Mouse (Mus musculus) forebrain, embryonic 10.5 days (tissue): ENCODE measurements at regions not wholly inside any gene's neighbourhood (a gene's known extent, or its start where the extent isn't known, plus 50 kb on each side); places are given as distances from the start of the nearest gene placed in this dataset.

Experiments used
- DNase-seq: peaks from one replicate; pipeline ENCODE4 v3.0.0-alpha.2; 2017; ENCODE audit warnings: low spot score; ENCODE audit errors: extremely low spot score
- H3K27ac ChIP-seq: fragments of 300-500 bp; sonication (generic); 2 replicates; pipeline ENCODE4 v1.5.1; 2016; ENCODE audit warnings: mild to moderate bottlenecking
- H3K27me3 ChIP-seq: fragments of 300-500 bp; sonication (generic); 2 replicates; pipeline ENCODE4 v1.6.1; 2016; ENCODE audit warnings: mild to moderate bottlenecking; ENCODE audit not compliant: poor library complexity, severe bottlenecking
- H3K36me3 ChIP-seq: fragments of 300-500 bp; sonication (generic); replicated peaks from 2 replicates; pipeline ENCODE4 v1.6.1; 2016; ENCODE audit warnings: mild to moderate bottlenecking, moderate library complexity
- H3K4me1 ChIP-seq: fragments of 300-500 bp; sonication (generic); 2 replicates; pipeline ENCODE4 v1.6.1; 2016
- H3K4me3 ChIP-seq: fragments of 300-500 bp; sonication (generic); 2 replicates; pipeline ENCODE4 v1.5.1; 2016; ENCODE audit warnings: mild to moderate bottlenecking, moderate library complexity
- H3K9me3 ChIP-seq: fragments of 300-500 bp; sonication (generic); 2 replicates; pipeline ENCODE4 v1.6.1; 2016; ENCODE audit warnings: mild to moderate bottlenecking, moderate library complexity
- WGBS: fragments of 180-500 bp; shearing (Covaris S2); methylation state at CpG from one replicate; pipeline ENCODE4 v1.1.7; 2016; 5-methylcytosine and 5-hydroxymethylcytosine counted together

DNA sequence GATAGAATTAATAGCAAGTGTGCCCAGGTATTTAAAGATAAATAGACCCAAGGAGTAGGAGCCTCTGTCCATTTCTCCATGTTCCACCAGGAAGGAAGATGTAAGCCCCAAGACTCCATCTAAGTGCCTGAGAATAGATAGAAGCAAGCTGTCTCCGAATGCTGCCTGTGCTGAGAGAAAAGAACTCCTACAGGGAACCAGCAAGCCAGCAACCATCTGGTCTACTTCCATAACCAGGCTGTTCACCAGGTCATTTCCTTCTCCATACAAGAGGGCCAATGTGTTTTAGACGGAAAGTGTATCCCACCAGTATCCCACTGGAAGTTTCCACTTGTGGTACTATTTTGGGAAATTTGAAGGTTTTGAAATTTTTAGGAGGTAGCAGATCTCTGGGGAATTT is 418.4 kb upstream of the Camk1g start:
- 89% methylated on average over 2 of the region's 2 CpGs for WGBS
- Histone ChIP-seq H3K4me1 (peaks cover 18% of the 10 kb centered on the region), H3K9me3 (no peaks in the 10 kb centered on the region), H3K27ac (no peak overlapping the region), H3K36me3 (no peaks in the 10 kb centered on the region), H3K27me3 (peaks cover 44% of the 10 kb centered on the region), H3K4me3 (no peak overlapping the region)
- no peak for DNase-seq

DNA sequence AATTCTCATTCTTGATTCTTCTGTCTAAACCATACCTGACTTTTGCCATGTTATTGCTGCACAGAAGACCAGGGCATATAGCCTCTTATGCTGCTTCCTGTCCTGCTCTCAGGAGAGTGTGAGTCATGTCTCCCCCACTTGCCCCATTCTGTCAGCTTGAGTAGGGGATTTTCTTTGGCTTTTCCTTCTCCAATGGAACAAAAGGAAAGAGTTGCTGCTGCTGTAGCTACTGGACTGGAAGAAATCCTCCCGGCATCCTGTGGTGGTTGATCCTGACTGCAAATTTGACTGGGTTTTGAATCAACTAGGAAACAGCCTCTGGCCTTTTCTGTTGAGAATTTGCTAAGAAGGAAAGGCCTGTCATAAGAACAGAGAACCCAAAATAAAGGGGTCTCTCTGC is 417.3 kb upstream of the Camk1g start:
- no peak for DNase-seq
- WGBS: 3% methylated on average over 1 of the region's 1 CpGs
- H3K36me3 ChIP-seq: no peaks in the 10 kb centered on the region

DNA sequence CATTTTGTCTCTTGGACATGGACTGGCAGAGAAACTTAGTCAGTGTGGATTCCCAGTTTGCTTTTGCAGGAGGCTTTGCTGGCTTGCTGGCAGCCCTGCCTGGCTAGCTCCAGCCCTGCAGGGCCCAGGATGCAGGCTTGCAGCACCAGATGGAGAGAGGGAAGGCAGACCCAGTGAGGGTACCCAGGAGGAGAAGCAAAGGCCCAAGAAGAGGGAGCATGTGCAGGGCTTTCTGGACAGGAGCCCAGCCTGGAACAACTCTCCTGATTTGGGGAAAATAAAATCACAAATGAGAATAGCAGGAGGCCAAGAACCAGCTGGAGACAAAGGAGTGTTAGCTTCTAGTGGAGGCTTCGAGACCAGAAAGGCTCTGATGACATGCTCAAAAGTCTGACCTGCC is 414.9 kb upstream of the Camk1g start:
- Histone ChIP-seq H3K4me3 (no peak overlapping the region), H3K9me3 (no peaks in the 10 kb centered on the region), H3K4me1 (peaks cover 25% of the 10 kb centered on the region), H3K27ac (no peak overlapping the region), H3K36me3 (no peaks in the 10 kb centered on the region), H3K27me3 (peaks cover 66% of the 10 kb centered on the region)
- no peak for DNase-seq
- whole genome bisulfite sequencing: 89% methylated on average over 1 of the region's 1 CpGs

More for the DNA sequence above, 417.3 kb upstream of the Camk1g start:
- Histone ChIP-seq H3K9me3 (no peaks in the 10 kb centered on the region), H3K4me3 (no peak overlapping the region), H3K27ac (no peak overlapping the region), H3K4me1 (peaks cover 18% of the 10 kb centered on the region), H3K27me3 (peaks cover 55% of the 10 kb centered on the region)

DNA sequence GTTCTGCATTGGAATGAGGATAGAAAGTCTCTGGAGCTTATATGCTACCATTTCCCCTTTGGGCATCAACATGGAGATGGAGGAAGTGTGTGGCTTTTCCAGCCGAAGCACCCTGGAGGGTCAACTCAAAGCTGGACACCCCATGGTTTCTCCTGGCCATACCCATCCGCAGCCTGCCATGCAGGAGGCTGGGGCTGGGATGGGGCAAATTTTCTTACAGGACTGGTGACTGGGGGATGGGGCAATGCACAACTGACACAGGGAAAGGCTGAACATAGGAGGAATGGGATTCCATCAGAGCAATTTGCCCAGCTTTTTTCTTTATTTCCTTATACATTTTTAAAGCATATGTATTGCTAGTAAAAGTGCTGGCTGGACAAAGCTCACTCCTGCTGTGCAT is 414.4 kb upstream of the Camk1g start:
- Histone ChIP-seq H3K27me3 (peaks cover 66% of the 10 kb centered on the region), H3K4me1 (peaks cover 28% of the 10 kb centered on the region), H3K4me3 (no peak overlapping the region), H3K9me3 (no peaks in the 10 kb centered on the region), H3K36me3 (no peaks in the 10 kb centered on the region), H3K27ac (no peak overlapping the region)
- no peak for DNase-seq
- 72% methylated on average over 2 of the region's 2 CpGs for WGBS

DNA sequence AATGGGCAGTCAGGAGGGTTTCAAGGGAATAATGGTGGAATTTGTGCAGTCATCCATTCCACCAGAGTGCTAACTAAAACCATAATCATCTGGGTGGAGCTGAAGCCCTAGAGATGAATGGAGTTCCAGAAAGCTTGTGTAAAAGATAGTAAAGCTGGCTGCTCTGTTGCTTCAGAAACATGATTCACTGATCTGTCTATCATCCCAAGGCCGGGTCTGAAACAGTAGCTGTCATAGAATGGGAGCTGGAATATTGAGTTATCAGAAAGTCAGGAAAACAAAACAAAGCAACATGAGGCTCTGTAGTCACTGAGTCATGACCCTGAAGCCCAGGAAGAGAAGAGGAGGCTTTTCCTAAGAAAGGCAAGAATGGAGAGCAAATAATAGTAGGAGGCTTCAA is 408.1 kb upstream of the Camk1g start:
- no peak for DNase-seq
- Histone ChIP-seq H3K27me3 (peaks cover 39% of the 10 kb centered on the region), H3K4me1 (peaks cover 25% of the 10 kb centered on the region), H3K27ac (no peak overlapping the region), H3K36me3 (no peaks in the 10 kb centered on the region), H3K4me3 (no peak overlapping the region), H3K9me3 (no peaks in the 10 kb centered on the region)
- 57% methylated on average over 1 of the region's 1 CpGs for WGBS

GRCm38 (mm10) chr1:193769546-193769945 is 399.4 kb upstream of the Camk1g start:
- H3K36me3 ChIP-seq: no peaks in the 10 kb centered on the region
- 85% methylated on average over 4 of the region's 4 CpGs for WGBS
- H3K27me3 ChIP-seq: no peaks in the 10 kb centered on the region
- no peaks in the 10 kb centered on the region for H3K4me1 ChIP-seq
- H3K9me3 ChIP-seq: no peaks in the 10 kb centered on the region
- no peak overlapping the region for H3K27ac ChIP-seq
- no peak overlapping the region for H3K4me3 ChIP-seq
- DNase-seq: no peak

GRCm38 (mm10) chr1:193764103-193764502 is 394.0 kb upstream of the Camk1g start:
- no peak overlapping the region for H3K4me3 ChIP-seq
- H3K27me3 ChIP-seq: no peaks in the 10 kb centered on the region
- H3K4me1 ChIP-seq: no peaks in the 10 kb centered on the region
- no peak for DNase-seq
- no peaks in the 10 kb centered on the region for H3K36me3 ChIP-seq
- no peak overlapping the region for H3K27ac ChIP-seq
- H3K9me3 ChIP-seq: no peaks in the 10 kb centered on the region

GRCm38 (mm10) chr1:193751819-193752251 is 381.7 kb upstream of the Camk1g start:
- no peaks in the 10 kb centered on the region for H3K9me3 ChIP-seq
- no peaks in the 10 kb centered on the region for H3K36me3 ChIP-seq
- DNase-seq: no peak
- no peaks in the 10 kb centered on the region for H3K27me3 ChIP-seq
- H3K27ac ChIP-seq: no peak overlapping the region
- H3K4me1 ChIP-seq: no peaks in the 10 kb centered on the region
- no peak overlapping the region for H3K4me3 ChIP-seq
- WGBS: 64% methylated on average over 4 of the region's 4 CpGs

GRCm38 (mm10) chr1:193750929-193751328 is 380.8 kb upstream of the Camk1g start:
- 74% methylated on average over 4 of the region's 4 CpGs for WGBS
- no peak for DNase-seq

GRCm38 (mm10) chr1:193747426-193747960 is 377.4 kb upstream of the Camk1g start:
- H3K9me3 ChIP-seq: no peaks in the 10 kb centered on the region
- H3K36me3 ChIP-seq: no peaks in the 10 kb centered on the region
- WGBS: 78% methylated on average over 6 of the region's 6 CpGs
- H3K27ac ChIP-seq: no peak overlapping the region
- H3K27me3 ChIP-seq: no peaks in the 10 kb centered on the region
- no peak for DNase-seq
- no peaks in the 10 kb centered on the region for H3K4me1 ChIP-seq
- no peak overlapping the region for H3K4me3 ChIP-seq

More at GRCm38 (mm10) chr1:193750929-193751328, 380.8 kb upstream of the Camk1g start:
- Histone ChIP-seq H3K27me3 (no peaks in the 10 kb centered on the region), H3K4me1 (no peaks in the 10 kb centered on the region), H3K9me3 (no peaks in the 10 kb centered on the region), H3K4me3 (no peak overlapping the region), H3K27ac (no peak overlapping the region), H3K36me3 (no peaks in the 10 kb centered on the region)

DNA sequence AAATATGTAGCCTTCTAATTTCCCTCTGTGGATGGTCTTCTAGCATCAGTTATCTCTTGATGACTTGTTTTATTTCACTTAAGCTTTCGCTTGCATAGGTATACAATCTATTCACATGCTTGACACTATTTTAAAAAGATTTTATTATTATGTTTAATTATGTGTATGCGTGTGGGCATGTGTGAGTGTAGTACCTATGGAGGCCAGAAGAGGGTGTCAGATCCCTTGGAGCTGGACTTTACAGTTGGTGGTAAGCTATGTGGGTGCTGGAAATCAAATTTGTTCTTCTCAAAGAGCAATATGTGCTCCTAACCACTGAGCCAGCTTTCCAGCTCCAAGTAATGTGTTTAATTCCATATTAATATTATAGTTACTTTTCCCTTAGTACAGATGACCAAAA is 372.6 kb upstream of the Camk1g start:
- no peak overlapping the region for H3K27ac ChIP-seq
- no peaks in the 10 kb centered on the region for H3K27me3 ChIP-seq
- 91% methylated on average over 2 of the region's 2 CpGs for WGBS
- H3K9me3 ChIP-seq: no peaks in the 10 kb centered on the region
- DNase-seq: no peak
- no peak overlapping the region for H3K4me3 ChIP-seq
- no peaks in the 10 kb centered on the region for H3K4me1 ChIP-seq
- H3K36me3 ChIP-seq: no peaks in the 10 kb centered on the region

GRCm38 (mm10) chr1:193738821-193739220 is 368.7 kb upstream of the Camk1g start:
- peaks cover 11% of the 10 kb centered on the region; the same call in 1 of the 2 replicates for H3K27me3 ChIP-seq
- WGBS: 53% methylated on average over 6 of the region's 6 CpGs
- H3K4me3 ChIP-seq: no peak overlapping the region
- peaks cover 12% of the 10 kb centered on the region for H3K4me1 ChIP-seq
- H3K27ac ChIP-seq: no peak overlapping the region
- DNase-seq: no peak
- H3K36me3 ChIP-seq: no peaks in the 10 kb centered on the region
- no peaks in the 10 kb centered on the region for H3K9me3 ChIP-seq

GRCm38 (mm10) chr1:193735949-193736518 is 365.9 kb upstream of the Camk1g start:
- WGBS: 86% methylated on average over 1 of the region's 1 CpGs
- H3K4me1 ChIP-seq: peaks cover 39% of the 10 kb centered on the region

More at GRCm38 (mm10) chr1:193735949-193736518, 365.9 kb upstream of the Camk1g start:
- Histone ChIP-seq H3K27me3 (peaks cover 17% of the 10 kb centered on the region), H3K36me3 (no peaks in the 10 kb centered on the region), H3K4me3 (no peak overlapping the region), H3K9me3 (no peaks in the 10 kb centered on the region), H3K27ac (no peak overlapping the region)
- no peak for DNase-seq
